Mouse (Mus musculus) megakaryocyte, embryonic 14.5 days (primary cell): ENCODE results near the gene Nectin1.

Experiments used
- FLI1 ChIP-seq: IDR thresholded peaks from 2 replicates; pipeline ENCODE4 v1.6.1; 2012; ENCODE audit warnings: low read length, inconsistent platforms, mixed read lengths
- GATA1 ChIP-seq: IDR thresholded peaks from 3 replicates; pipeline ENCODE4 v1.6.1; 2012; ENCODE audit warnings: mixed read lengths, low read length, inconsistent platforms, borderline replicate concordance

- no peak for TF ChIP-seq GATA1
- TF ChIP-seq FLI1: no peak
Measured at GRCm38 (mm10) chr9:43698841-43699240, 44.9 kb upstream of the Nectin1 start.
